Mouse (Mus musculus): Measurements from ENCODE around the gene Phf12.

DNA sequence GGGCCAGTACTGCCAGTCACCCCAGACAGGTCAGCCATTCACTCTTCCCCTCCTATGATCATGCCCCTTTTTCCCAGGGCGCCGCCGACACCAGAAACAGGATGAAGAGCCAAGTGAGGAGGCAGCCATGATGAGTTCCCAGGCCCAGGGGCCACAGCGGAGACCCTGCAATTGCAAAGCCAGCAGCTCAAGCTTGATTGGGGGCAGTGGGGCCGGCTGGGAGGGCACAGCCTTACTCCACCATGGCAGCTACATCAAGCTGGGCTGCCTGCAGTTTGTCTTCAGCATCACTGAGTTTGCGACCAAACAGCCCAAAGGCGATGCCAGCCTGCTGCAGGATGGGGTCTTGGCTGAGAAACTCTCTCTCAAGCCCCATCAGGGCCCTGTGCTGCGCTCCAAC lies 46.7 kb downstream of the Phf12 start:
- TF ChIP-seq CTCF (conservative IDR thresholded peaks at IDR 0.05; ENCODE audit: low read length) = no peak
- TF ChIP-seq POU5F1 (IDR thresholded peaks at IDR 0.05; ENCODE audit: borderline replicate concordance, low read length) = no peak
- TF ChIP-seq NANOG (IDR thresholded peaks at IDR 0.05; ENCODE audit: borderline replicate concordance, low read length) = no peak
